Mouse (Mus musculus) cerebellum, postnatal 10 days (tissue): ENCODE measurements at regions not wholly inside any gene's neighbourhood (a gene's known extent, or its start where the extent isn't known, plus 50 kb on each side); places are given as distances from the start of the nearest gene placed in this dataset.

Source experiments
- DNase-seq, 2 experiments: peaks; one replicate each; pipeline ENCODE4 v3.0.0; 2021; ENCODE audit warnings: mixed read lengths in 2 of 2

- DNase-seq = no peak
Observed at GRCm38 (mm10) chr3:66515773-66516406, 219.3 kb upstream of the Veph1 start.

GRCm38 (mm10) chr3:66514587-66514986, 217.9 kb upstream of the Veph1 start:
- no peak for DNase-seq

DNA sequence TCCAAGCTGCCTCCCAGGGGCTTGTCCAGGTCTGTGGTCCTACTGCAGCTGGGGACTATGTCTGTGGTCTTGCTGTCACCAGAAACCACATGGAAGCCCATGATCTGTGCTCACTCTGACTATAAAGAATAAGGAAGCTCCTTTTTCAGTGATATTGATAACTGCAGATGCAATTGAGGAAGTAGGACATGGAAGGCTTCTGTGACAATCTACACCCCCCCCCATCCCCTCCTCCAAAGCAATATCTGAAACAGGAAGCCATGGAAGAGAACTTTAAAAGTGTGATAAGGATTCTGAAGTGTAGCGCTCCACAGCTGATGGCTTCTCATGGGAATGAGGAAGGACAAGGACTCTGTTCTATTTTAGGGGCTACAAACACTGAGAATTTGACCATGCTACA, 215.8 kb upstream of the Veph1 start:
- no peak for DNase-seq

DNA sequence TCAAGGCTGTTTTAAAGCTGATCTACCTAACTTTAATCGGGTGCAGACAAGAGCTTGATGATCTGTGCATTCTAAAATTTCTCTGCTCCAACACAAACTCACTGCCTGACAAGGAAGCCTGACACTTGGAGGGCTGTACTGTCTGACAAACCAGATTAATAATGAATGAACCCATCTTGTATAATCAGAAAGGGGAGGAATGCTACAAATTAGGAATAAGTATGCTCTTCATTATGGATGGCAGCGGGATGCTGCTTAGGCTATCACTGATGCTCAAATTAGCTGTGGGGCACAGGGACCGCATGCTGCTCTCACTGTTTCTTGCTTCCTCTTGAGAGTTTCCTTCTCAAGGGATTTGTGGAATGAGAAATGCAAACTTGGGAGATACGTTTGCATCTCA, 213.8 kb upstream of the Veph1 start:
- DNase-seq = no peak

GRCm38 (mm10) chr3:66506125-66506524, 209.5 kb upstream of the Veph1 start:
- DNase-seq = no peak

DNA sequence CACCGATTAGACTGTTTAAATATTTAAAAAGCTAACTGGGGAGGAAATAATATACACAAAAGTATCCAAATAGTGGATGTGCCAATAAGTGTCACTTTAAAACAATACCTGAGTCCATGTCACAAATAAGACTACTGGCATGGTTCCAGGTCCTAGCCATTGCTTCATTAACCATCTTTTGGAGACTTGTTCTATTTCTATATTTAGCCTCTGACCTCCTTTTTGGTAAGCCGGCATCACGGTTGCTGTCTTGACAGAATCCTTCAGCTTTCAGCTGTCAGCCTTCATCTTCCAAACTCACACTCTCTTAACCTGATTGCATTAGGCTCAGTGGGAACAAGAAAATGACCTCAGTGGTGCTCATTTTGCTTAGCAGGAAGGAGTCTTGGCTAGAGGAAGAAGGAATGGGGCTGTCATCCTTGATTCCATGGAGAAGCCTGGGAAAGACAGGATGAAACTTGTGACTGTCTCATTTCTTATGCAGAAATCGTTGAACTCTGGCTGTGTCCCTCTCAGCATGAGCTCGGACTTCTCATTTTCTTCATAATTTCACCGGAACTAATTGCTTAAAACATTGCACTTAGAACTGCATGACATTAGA, 208.9 kb upstream of the Veph1 start:
- peak; percentile 57 to 74 for DNase-seq

DNA sequence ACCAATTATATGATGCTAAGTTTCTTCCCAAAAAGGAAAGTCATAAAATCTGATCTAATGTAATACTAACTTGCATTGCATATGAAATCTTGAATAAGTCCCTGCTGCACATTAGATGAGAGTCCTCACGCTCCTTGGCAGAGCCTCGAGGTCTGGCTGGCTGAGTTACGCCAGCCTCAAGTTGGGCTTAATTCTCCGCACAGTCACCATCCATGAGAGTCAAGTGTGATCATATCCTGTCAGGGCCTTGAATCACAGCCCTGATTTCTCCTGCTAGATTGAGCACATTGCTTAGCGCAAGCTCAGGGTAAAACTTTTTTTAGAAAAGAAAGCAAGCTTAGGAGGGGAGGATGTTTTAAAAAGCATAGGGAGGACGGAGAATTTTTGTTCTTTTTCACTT, 208.1 kb upstream of the Veph1 start:
- peak; percentile 40 to 51 for DNase-seq

DNA sequence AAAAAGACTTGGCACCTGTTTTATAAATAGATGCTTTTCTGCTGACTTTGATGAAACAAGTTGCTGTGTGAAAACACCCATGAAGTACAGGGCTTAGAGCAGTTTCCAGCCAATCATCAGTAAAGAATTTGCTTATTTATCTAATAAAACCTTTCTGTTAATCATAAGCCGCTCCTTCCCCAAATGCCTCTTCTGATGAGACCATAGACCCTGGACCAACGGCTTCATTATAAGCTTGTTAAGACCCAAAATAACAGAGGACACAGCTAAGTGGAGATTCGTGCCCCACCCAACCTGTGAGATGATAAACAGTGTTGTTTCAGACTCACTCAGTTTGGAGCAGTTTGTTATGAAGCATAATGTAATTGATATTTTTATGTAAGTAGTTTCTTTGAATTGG, 207.0 kb upstream of the Veph1 start:
- no peak for DNase-seq

DNA sequence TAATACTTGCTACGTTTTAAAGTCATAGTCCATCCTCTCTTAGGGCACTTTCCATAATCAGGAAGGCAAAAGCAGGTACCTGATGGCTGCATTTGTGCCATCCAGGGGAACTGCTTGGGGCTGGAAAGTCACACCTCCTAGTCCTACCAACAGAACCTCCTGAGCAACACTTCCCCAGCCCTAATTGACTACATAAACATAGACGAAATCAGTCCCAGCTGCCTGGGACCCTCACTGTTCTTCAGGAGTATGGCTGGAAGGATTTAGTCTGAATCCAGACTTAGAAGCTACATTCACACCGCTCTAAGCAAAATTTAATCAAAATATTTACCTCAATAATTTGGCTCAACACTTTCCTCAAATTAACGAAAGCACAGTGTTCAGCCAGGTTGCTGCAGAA, 205.2 kb upstream of the Veph1 start:
- DNase-seq = no peak

GRCm38 (mm10) chr3:66494442-66495113, 197.9 kb upstream of the Veph1 start:
- DNase-seq = no peak

DNA sequence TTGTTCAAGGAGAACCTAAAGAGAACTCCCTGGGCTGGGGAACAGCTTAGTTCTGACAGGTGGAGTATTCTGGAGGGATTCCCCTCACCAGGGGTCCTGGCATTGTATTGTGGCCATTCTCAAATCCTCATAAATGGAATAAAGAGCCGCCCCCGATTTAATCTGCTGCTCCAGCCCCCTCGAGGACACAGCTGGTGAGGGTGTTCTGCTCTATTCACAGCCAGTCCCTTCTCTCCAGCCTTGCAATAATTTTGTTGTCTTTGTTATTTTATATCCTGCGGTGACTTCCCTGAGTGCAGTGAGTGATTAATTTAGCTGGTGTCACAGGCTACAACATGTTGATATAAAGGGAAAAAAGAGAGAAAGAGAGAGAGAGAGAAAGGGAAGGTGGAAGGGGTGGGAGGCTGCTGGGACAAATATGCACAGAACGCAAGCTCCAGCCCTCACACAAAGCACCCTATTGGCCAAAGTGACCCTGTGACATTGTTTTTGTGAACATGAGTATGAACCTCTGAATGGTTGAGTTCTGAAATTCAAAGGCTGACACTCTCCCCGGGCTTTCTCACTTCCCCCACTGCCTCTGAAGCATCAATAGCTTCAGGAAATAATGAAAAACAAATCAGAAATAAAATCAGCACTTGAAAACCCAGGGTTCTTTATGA, 194.2 kb upstream of the Veph1 start:
- no peak for DNase-seq

DNA sequence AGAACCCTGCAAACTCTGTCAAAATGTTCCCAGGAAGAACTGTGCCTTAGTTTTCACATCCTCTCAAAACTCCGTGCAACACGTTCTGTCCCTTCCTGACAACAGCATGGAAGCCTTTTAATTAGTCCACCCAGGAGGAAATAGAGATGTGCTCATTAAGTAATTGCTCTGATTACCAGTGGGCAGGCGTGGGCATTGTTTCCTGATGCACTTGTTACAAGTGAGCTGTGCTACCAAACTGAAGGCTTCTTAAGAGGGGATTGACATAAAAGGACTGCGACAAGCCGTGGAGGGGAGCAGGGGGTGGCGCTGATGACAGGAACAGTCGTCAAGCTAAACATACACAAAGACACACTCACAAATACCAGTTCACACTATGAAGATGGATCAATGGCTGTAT, 192.1 kb upstream of the Veph1 start:
- DNase-seq = no peak

DNA sequence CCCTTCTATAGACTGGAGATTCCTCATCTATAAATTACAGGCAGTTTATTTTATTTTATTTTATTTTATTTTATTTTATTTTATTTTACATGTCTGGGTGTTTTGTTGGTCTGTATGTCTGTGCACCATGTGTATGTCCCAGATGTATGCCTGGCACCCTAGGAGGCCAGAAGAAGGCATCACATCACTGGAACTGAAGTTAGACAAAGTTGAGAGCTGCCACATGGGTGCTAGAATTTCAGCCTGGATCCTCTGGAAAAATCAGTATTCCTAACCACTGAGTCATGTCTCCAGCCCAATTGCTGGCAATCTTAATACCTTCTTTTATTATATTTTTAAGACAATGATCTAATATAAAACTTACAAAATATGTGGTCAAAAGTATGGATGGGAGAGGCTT, 190.0 kb upstream of the Veph1 start:
- DNase-seq = no peak

GRCm38 (mm10) chr3:66486184-66486583, 189.5 kb upstream of the Veph1 start:
- no peak for DNase-seq

- DNase-seq = peak; percentile 39 to 46
Observed at GRCm38 (mm10) chr3:66480718-66481117, 184.1 kb upstream of the Veph1 start.

- peak; percentile 22 to 24 for DNase-seq
Observed at GRCm38 (mm10) chr3:66479266-66479665, 182.6 kb upstream of the Veph1 start.

DNA sequence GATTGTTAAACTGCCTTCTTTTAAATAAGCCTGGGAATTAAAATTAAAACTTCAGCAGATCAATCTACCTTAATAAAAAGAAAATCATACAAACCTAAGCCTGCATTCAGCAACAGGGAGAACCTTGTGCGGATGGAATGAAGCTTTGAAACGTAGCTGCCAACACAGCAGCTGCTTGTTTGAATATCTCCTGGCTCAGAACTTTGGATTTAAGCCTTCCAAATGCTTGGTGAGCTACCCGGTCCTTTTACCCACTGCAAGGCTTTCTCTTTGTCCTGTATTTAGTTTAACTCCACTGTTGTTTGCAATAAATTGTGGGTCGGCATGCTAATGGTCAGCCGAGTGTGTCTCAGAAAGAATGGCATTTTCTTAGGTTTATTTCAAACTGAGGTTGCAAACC, 169.7 kb upstream of the Veph1 start:
- peak; percentile 37 to 42 for DNase-seq

- peak; percentile 80 to 86 for DNase-seq
Observed at GRCm38 (mm10) chr3:66465371-66465770, 168.7 kb upstream of the Veph1 start.

GRCm38 (mm10) chr3:66462341-66462740, 165.7 kb upstream of the Veph1 start:
- no peak for DNase-seq

DNA sequence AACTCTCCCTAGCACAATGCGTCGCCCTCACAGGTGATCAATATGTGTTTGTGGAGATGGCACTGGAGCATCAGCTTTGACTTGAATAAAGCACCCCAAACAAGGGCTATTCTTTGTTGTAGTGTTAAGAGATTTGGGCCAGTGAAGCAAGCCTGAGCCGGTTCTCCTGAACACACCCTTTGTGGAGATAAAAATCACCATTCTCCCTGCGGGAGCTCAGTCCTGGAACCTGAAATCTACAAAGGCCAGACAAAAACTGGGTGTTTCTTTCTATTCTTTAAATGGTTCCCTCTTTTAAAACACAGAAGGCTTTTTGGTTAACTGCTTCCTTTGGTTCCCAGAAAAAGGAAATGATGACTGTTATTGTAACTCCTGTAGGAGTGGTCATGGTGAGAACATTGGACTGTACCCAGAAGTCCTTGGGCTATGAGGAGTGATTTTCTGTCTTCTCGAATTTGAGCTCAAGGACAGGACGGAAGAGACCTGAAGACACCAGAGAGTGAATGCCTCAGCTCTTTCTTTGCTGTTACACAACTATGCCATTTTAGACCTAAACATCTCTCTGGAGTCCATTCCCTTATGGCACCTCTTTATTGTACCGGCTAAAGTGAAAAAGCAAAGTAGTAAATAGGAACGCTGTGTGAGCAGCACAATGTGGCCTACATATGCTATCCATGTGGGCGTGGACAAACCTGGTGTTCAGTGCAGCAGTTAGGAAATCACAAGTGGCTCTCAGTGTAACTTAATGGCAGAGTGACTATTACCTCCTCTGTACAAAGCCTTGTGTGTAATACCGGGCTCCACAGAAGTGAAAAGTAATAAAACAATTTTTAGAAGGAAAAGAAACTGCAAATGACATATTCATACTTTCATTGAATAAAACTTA, 149.9 kb upstream of the Veph1 start:
- DNase-seq = no peak

- DNase-seq = no peak
Observed at GRCm38 (mm10) chr3:66433216-66433615, 136.6 kb upstream of the Veph1 start.

DNA sequence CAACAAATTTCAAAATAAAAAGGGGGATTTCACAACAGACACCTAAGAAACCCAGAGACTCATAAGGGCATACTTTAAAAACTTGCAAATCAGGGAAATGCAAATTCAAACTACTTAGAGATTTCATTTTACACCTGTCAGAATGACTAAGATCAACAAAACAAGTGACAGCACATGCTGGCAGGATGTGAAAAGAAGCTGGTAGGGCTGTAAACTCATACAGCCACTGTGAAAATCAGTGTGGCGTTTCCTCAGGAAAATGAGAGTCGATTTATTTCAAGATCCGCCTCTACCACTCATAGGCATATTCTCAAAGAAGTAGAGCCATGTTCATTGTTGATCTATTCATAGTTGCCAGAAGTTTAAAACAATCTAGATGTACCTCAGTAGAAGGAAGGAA, 133.6 kb upstream of the Veph1 start:
- no peak for DNase-seq
